Mouse (Mus musculus): ENCODE data around the gene Amn. TPM values are rescaled to one million over a fixed set of nuclear protein-coding genes. Genes with fewer than 3 reads are reported as not detected.

Amn gene
- total RNA-seq, 4 experiments from 2014 or later: not detected

DNA sequence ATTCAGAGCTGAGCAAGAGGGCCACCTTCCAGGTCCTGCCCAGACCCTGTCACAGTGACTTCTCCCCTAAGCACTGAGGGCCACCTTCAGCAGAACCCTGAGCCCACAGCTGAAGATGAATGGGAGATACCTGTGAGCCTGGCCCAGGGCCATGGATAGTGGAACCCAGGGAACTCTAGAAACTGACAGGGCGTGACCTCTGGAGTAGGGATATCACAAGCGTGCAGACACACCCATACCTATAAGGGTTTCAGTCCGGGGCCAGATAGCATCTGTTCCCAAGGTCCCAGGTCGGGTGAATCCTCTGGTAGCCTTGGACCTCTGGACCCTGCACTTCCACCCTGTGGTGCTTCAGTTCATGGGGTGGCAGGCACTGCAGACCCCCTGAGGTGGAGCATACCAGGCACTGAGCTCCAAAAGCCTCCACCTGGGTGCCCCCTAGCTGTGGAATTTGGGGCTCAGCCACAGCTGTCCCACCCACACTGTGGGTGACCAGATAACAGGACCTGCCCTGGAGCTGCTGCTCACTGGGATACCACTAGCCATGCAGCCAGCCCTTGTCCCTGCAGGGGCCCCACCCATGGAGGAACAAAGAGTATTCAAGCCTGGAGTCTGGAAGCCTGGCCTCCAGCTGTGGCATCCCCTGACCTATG, 3.1 kb upstream of the Amn start:
- no peak for DNase-seq (ENCODE audit: low spot score in 2 of 2)

DNA sequence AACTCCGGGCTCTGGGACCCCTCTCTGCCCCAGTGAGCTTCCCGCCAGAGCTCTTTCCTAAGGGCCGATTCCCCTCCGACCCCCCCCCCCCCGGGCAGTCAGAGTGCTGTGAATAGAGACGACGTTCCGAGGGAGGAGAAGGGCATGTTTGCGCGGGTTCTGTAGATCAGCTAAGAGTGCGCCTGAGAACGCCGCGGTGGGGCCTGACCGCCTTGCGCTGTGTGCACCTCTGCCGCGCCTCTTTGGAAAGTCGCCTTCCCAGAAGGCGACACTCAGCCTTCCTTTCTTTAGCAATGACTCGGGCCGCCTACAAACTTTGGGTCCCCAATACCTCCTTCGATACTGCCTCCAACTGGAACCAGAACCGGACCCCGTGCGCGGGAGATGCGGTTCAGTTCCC, 511 bp downstream of the Amn start:
- no peak for DNase-seq (ENCODE audit: low spot score in 2 of 2)

DNA sequence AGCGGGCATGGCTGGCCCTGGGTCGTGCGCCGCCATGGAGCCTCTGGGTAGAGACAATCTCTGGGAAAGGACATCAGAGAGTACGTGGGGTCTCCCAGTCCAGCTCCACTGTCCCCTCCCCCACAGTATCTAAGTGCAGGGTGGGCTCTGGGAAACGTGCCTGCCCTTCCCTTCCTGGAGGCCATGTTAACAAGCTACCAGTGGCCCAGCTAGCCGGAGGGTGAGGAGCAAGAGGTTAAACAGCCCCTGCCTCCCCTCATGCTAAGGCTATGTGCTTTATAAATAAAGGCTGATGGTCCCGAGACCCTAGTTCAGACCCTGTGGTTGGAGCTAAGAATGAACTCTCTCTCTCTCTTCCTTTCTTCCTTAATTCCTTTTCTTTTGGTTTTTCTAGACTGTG, 1.1 kb downstream of the Amn start:
- DNase-seq (ENCODE audit: low spot score in 2 of 2): no peak

DNA sequence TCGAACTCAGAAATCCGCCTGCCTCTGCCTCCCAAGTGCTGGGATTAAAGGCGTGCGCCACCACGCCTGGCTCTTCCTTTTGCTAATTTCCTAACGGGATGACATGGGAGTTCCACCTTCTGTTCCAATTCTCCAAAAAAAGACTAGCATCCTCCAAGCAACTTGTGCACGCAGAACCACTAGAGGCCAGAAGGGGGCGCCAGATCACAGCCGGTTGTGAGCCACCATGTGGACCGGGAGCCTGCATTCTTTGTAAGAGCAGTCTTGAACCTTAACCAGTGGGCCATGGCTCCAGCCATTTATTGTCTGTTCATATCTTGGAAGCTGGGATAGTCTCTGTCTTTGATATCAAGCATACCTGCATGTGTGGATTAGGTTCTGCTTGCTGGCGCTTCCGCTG, 1.5 kb downstream of the Amn start:
- DNase-seq (ENCODE audit: low spot score in 2 of 2): peak; percentile 54 to 60

DNA sequence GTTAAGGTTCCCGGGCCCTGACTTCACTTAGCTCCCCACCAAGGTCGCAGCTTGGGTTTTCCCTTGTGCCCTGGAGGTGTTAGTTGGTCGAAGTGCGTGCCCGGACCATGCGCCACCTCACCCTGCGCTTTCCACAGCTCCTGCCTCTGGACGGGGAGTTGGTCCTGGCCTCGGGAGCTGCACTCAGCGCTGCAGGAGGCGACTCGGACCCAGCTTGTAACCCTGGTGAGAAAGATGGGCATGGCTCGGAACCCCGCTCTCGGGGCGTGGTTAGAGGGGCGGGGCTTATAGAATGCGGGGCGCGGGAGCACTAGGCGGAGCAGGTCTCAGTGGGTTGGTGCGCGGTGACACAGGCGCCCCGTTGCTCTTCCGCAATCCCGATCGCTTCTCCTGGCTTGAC, 3.1 kb downstream of the Amn start:
- no peak for DNase-seq (ENCODE audit: low spot score in 2 of 2)

DNA sequence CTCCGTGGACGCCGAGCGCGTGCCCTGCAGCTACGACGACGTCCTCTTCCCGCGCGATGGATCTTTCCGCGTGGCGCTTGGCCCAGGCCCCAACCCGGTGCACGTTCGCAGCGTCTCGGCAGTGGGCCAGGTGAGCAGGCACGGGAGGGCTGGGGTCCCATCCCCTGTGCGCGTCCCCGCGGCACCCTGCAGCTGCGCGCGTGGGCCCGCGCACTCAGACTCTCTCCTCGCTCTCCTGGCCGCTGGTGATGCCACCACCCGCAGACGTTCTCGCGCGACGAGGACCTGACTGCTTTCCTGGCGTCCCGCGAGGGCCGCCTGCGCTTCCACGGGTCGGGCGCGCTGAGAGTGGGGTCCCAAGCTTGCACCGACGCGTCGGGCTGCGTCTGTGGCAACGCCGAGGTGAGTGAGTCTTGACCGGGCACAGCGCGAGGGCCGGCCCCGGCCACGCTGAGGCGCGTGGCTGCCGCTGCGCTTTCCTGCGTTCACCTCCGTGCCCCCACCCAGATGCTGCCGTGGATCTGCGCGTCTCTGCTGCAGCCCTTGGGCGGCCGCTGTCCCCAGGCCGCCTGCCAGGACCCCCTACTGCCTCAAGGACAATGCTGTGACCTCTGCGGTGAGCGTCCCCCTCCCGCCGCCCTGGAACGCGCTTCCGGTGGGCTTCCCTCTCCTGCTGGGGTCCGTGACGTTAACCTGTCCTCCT, 3.7 kb downstream of the Amn start:
- no peak for DNase-seq (ENCODE audit: low spot score in 2 of 2)

DNA sequence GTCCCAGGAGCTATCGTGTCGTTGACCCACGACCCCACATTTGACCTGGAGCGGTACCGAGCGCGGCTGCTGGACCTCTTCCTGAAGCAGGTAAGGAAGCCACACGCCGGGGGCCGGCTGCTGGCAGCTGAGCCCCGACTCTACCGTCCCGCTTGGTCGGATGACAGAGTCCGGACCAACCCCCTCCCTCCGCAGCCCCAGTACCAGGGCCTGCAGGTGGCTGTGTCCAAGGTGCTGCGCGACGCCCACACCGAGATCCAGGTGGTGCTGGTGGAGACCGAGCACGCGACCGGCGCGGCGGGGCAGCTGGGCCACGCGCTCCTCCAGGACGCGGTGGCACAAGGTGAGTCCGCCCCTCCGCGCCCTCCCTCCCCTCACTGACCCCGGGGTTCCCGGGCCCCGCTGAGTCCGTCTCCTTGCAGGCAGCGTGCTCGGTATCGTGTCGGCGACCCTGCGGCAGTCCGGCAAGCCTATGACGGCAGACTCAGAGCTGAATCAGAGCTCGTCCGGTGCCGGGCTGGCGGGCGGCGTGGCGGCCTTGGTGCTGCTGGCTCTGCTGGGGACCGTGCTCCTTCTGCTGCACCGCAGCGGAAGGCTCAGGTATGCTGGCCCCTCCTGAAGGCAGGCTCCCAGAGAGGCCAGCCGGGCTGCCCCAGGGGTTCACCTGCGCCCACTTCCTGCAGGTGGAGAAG, 4.4 kb downstream of the Amn start:
- no peak for DNase-seq (ENCODE audit: low spot score in 2 of 2)

DNA sequence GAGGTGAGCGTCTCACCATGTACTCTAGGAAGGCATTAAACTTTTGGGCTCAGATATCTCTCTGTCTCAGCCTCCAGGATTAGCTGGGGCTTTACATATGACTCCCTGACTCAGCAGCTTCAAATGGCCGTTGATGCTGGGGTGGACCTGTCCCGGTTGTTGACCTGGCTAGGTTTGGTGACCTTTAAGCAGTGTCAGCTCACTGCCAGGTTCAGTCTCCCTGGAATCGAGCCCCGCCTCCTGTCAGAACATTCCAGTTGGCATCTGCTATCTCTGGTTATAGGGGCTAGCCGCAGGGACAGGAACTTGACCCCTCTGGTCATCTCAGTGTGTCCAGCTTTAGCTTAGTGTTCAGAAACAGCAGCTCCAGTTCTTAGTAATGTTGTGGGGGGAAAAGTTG, 5.5 kb downstream of the Amn start:
- peak in 1 of 2 experiments; percentile 61 for DNase-seq (ENCODE audit: low spot score in 2 of 2)

DNA sequence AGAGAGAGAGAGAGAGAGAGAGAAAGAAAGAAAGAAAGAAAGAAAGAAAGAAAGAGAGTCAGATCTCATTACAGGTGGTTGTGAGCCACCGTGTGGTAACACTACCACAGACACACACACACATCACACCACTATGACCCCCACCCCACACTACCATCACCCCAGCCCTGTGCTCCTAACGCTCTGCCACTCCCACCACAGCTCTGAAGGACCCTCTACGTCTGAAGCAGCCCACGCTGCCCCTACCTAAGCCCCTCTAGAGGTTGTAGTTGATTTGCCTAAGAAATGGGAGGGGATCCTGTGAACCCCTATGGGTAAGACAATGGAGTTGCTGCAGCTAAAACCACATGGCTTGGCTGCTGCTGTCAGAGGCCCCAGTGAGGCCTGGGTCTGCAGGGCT, 12.7 kb downstream of the Amn start:
- DNase-seq (ENCODE audit: low spot score in 2 of 2): no peak

DNA sequence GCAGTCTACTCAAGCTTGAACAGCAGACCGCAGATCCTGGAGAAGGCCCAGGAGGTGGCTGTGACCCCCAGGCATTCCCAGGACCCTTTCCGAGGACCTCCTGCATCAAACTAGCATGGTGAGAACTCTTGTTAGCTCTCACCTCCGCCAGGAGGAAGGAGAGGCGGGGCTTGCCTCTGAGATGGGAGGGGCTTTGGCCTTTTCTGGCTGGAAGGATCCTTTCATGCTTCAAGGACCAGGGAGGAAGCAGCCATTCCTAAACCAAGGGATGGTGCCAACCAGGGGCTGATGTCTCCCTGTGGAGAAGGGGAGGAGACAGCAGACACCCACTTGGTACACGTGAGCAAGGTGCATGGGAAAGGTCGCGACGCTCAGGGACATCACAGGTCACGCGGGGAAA, 13.6 kb downstream of the Amn start:
- no peak for DNase-seq (ENCODE audit: low spot score in 2 of 2)

DNA sequence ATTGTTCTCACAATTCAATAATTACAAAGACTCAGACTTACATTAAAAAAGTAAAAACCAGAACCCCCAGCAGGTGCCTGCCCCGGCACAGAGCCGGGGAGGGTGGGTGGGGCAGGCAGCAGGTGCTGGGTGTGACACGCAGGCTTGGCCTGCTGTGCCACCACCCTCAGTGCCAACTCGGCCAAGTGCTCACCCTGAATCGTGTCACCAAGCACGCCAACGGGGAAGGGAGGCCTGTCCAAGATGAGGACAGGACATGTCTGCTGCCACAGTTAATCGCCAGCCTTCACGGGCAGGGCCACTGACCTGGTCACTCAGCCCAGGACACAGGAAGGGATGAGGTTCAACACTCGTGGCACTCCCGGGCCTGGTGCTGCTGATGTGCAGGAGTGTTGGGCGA, 22.1 kb downstream of the Amn start:
- DNase-seq (ENCODE audit: low spot score in 2 of 2): peak; percentile 41 to 69

DNA sequence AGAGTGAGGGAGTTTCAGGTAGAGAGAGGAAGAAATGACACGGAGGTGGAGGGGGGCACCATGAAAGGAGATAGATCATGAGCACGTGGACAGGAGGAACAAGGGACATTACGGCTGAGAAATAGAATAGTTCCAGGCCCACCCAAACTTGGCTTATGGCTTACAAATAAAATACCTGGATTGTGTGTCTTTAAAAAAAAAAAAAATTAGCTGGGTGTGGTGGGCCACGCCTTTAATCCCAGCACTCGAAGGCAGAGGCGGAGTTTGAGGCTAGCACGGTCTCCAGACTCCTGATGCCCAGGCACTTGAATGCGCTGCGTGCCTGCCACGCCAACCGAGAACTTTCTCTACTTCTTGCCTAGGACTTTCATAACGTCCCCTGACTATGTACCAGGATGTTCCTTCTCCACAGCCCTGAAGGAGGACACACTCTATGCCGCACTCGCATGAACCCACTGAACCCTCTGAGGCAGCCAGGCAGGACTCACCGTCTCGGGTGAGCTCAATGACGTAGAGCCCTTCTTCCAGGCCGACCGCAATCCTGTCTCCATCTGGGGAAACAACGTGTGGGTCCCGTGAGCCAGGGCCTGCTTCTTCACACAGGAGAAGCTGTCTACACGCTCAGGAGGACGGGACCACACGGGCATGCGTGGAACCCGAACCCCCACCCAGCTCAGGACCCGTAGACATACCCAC, 30.6 kb downstream of the Amn start:
- no peak for DNase-seq (ENCODE audit: low spot score in 2 of 2)

DNA sequence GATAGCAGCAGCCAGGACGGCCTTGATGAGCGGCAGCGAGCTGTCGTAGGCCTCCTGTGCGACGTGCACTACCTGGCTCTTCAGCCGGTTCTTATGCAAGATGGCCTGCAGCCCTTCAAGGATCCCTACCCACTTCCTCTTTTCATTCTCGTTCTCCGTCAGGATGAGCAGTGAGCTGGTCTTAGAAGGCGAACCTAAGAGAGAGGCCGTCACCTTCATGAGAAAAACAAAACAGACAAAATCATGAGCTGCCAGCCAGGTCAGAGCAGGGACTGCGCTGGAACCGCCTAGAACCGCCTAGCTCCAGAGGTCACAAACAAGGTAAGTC, 31.1 kb downstream of the Amn start:
- no peak for DNase-seq (ENCODE audit: low spot score in 2 of 2)

DNA sequence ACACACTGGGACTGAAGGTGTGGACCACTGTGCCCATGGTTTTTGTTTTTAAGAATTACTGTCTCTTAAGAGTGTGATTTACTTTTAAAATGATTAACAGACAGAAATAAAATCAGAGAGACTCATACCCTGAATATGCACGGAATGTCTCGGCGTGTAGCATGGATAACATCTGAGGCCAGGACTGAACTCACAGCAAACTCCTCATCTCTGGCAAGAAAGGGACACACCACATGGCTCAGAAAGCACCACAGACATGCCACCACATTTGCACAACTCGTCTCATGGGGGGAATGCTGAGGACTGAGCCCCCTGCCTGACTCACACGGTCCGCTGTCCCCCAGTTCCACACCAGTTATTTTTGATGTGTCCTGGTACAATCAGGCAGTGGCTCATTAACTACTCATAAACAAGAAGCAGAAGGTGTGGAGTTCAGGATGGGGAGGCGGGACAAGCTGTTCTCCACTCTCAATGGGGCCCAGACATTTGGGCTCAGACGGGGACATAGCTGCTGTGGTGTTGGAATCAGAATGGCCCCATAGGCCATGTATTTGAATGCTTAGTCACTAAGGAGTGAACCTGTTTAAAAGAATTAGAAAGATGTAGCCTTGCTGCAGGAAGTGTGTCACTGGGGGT, 32.9 kb downstream of the Amn start:
- DNase-seq (ENCODE audit: low spot score in 2 of 2): no peak

DNA sequence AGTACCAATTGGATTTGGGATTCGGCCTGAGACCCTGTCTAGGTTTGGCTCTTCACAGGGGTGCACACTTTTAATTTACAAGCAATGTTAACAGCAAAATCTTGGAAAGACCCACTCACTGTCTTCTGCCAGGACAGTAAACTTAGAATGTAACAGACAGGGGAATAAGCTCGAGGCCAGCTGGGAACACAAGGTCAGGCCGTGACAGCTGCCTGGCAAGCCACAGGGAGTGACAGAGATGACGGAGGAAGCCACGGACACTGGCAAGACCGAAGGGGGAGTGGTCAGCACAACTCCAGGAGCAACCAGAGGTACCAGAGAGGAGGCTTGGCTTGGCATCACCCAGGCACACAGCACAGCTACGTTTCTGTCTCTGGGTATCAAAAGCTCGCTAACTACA, 35.9 kb downstream of the Amn start:
- peak; percentile 38 to 42 for DNase-seq (ENCODE audit: low spot score in 2 of 2)

DNA sequence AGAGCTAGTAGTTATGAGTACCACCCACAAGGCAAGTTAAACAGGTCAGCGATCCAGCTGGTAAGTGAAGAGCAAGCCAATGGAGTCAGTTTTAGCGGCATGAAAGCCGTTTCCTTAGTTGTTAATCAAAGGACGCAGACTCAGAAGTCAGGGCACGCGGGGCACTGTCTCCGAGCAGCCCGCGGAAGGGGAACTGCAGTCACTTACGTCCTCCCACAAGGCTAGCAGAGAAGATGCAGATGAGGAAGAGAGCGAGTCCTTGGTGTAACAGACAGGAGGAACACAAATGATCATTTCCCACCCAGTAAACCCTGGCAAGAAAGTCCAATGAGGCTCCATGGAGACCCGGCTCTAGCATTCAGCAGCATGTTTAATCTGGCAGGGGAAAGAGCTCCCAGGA, 38.4 kb downstream of the Amn start:
- no peak for DNase-seq (ENCODE audit: low spot score in 2 of 2)

DNA sequence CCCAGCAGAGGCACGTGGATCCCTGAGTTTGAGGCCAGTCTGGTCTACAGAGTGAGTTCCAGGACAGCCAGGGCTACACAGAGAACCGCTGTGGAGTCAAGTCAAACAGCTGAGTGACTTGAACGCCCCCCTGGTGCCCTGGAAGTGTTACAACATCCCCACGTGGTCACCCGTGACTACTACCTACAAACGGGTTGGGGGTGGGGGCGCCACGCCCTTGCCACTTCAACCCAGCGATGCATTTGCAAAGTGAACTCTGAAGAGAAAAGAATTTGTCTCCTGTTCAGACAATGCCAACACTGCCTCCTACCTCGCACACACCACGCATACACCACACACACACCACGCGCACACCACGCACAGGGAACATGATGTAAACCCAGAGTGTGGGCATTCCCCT, 39.0 kb downstream of the Amn start:
- DNase-seq (ENCODE audit: low spot score in 2 of 2): no peak

DNA sequence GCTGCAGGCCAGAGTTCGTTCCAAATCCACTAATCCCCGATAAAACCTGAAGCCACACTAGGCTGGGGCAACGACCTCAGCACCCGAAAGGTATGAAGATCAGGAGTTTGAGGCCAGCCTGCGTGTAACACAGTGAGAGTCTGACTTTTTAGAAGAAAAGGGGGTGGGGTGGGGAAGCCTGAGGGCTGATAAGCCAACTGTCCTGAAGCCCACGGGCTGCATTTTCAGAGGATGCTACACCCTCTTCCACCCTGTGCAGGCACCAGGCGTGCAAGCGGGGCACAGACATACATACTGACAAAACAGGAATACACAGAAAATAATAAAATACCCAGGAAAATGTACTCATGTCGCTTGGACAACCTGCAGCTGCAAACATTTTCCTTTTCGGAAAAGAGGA, 40.9 kb downstream of the Amn start:
- no peak for DNase-seq (ENCODE audit: low spot score in 2 of 2)

DNA sequence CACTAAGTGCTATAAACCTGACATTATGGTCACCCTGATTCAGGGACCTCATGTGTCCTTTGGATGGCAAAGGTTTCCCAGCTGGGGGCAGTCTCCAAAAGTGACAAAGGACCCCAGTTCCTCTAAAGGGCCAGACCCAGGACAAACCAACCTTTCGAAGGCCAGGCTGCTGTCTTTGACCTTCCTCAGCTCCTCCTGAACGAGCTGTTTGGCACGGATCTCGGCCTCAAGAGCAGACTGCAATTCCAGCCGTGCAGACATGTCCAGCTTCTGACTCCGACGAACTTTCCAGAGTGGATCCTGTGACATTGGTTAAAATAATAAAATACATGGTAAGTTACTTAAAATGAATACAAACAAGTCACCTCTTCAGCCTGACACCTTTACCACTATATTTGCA, 43.4 kb downstream of the Amn start:
- DNase-seq (ENCODE audit: low spot score in 2 of 2): no peak

DNA sequence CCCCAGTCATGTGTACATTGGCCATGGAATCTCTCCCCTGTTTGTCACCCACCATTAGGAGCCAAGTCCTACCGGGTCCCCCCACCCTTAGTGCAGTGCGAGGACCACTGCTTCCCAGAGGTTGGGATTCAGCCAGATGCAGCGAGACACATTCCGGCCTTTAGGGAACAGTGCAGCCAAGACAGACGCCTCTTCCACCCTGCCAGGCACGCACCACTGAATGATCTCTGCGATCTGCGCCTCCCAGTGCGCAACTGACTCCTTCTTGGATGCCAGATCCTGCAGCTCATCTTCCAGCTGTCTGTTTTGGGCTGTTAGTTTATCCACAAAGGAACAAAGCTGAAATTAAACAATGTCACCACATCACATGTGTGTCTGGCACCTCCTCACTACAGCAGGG, 46.8 kb downstream of the Amn start:
- no peak for DNase-seq (ENCODE audit: low spot score in 2 of 2)

DNA sequence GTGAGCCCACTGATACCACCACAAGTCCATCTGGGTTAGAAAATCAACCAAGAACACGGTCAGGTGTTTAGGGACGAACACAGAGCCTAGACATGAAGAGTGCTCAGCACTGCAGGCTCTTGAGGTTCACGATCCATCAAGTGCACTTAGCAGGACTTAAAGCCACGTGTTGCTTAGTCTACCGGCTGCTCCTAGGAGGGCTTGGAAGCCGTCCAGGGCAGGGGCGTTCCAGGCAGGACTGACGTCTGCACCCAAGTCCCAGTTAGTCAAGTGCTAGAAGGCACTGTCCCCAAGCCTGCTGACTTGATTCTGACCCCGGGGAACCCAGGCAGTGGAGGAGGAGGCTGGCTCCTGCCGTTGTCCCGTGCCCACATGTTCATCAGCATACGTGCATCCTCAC, 49.7 kb downstream of the Amn start:
- no peak for DNase-seq (ENCODE audit: low spot score in 2 of 2)

DNA sequence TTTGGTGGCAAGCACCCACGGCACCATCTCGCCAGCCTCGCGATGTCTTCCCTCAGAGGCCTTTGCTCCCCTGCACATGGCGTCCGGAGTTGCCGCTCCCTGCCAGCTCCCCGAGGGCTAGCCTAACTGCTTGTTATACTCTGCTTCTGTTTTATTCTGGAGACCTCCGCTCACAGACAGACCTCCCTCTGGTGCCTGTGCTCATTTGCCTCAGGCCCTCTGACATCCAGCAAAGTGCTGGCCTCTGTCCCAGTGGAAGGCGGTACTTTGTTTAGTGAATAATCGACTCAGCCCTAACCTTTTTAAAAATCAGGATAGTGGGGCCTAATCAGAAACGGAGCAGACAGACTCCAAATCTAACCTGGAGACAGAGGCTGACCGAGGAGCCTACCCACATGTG, 50.9 kb downstream of the Amn start:
- no peak for DNase-seq (ENCODE audit: low spot score in 2 of 2)

All from gastrocnemius, adult 8-10 months (tissue).